Mouse (Mus musculus) brain, embryonic 14.5 days (tissue): ENCODE data around the gene Shbg. TPM values are rescaled to one million over a fixed set of nuclear protein-coding genes. Genes with fewer than 3 reads are reported as not detected.

Experiments
- DNase-seq: peaks from one replicate; pipeline ENCODE4 v3.0.0-alpha.2; 2011; ENCODE audit warnings: low read depth
- CTCF ChIP-seq: fragments of 200-500 bp; IDR thresholded peaks from 2 replicates; pipeline ENCODE4 v1.5.1; 2012; ENCODE audit warnings: inconsistent platforms, mild to moderate bottlenecking, moderate library complexity, borderline replicate concordance; ENCODE audit not compliant: insufficient read depth, insufficient read length; ENCODE audit errors: extremely low read depth
- POLR2A ChIP-seq: fragments of 200-500 bp; IDR thresholded peaks from 2 replicates; pipeline ENCODE4 v1.6.1; 2012; ENCODE audit warnings: mild to moderate bottlenecking, inconsistent platforms, borderline replicate concordance; ENCODE audit not compliant: poor library complexity, insufficient read depth, insufficient read length, severe bottlenecking; ENCODE audit errors: extremely low read depth
- polyA plus RNA-seq: library from polyadenylated mRNA; depleted of rRNA; stranded (reverse); fragments of >200 nt; gene quantifications from 2 replicates; pipeline ENCODE4 v1.2.3, GENCODE M21; 2012

Gene Shbg
- polyA plus RNA-seq, 1 experiment: not detected

DNA sequence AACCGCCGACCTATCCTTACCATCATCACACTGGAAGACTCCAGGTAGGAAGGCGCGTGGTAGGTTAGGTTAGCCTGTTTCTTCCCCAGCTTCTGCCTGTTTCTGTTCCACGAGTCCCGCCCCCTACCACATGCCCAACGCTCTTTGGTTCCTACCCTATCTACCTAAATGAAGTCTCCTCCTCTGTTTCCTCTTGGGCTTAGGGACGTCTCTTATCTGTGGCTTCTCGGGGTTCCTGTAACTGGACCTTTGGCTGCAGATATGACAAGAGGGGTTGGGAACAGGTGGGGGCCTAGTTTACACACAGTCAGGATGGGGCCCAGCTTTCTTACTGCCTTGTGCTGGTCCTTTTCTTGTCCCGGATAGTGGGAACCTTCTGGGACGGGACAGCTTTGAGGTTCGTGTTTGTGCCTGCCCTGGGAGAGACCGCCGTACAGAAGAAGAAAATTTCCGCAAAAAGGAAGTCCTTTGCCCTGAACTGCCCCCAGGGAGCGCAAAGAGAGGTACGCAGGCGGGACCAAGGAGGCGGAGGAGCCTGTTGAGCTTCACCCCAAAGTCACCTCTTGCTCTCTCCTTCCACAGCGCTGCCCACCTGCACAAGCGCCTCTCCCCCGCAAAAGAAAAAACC lies 28.4 kb downstream of the Shbg start:
- no peak for DNase-seq
- no peak for TF ChIP-seq CTCF
- TF ChIP-seq POLR2A: no peak

DNA sequence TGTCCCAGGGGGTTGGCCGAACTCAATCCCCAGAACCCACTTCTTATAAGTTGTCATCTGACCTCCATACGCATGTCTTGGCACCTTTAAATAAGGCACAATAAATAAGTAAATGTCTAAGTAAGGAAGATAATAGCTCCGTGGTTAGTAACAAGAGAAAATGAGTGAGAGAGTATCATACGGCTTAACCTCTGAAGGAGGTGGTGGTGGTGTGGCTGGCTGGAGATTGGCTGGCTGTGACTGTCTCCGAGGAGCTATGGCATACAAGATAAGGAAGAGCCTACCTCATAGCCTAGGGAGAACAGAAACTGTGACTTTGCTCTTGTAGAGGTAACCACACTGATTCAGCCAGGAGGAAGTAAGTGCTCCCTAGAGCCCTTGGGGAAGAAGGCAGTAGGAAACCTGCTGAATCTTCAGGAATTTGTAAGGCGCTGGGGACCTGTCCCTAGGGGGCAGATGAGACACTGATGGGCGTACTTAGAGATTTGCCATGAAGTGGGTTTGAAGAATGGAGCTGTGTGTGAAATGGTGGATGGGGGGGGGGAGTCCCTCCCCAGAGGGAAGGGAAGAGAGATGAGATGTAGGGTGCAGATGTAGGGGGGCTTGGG lies 31.9 kb downstream of the Shbg start:
- TF ChIP-seq POLR2A (no peak), CTCF (no peak)
- no peak for DNase-seq

DNA sequence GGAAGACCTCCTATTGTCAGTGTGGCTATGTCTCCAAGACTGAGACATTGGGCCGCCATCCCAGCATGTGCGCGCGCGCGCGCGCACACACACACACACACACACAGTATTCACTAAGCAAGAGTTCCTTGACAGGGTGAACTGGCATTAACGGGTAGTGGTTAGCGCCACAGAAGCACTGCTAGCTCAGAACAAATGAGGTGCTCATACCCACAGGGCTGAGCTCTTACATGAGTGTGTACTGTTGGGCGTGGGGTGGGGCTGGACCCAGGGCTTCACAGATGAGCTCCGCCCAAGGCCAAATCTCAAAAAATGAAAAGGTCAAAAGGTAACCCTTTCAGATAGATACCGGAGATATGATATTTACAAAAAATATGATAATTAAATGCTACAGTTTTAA lies 32.8 kb downstream of the Shbg start:
- TF ChIP-seq POLR2A: no peak
- TF ChIP-seq CTCF: no peak
- no peak for DNase-seq

DNA sequence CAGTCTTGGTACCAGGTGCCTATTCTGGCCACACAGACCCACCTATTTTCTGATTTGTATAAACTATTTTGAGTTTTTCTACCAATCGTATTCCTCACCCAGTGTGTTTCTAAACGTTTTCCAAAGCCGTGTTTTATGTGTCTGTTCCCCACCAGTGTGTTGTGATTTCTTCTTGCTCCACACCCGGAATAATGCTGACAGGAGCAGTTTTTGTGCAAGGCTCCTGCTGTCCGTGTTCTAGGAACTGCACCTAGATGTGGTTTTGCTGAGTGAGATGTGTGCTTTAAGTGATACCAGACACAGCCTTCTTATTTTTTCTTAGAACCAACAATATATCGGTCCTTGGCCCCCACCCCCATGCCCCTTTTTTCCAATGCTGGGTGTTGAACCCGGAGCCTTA lies 33.7 kb downstream of the Shbg start:
- no peak for DNase-seq
- TF ChIP-seq POLR2A (no peak), CTCF (no peak)

DNA sequence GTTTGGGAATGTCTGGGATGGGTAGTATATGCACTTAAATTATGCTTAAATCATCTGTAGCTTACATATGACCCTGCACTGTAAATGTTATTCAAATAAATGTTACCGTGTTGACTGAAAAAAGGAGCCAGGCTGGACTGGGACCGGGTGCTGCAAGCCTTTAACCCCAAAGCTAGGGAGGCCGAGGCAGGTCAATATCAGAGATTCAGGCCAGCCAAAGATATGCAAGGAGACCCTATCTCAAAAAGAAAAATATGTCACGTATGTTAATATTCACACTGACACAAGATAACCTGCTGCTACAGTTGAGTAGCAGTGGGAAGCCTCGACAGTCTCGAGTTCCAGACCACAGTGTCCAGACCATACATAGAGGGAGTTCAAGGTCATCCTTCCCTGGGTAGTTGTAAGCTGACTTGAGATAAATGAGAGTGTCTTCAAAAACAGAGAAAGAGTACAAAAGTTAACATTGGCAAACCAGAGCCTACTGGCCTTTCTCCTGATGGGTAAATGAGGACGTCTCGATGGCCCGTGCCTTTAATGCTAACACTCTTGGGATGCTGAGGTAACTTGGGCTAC lies 35.4 kb downstream of the Shbg start:
- no peak for TF ChIP-seq POLR2A
- TF ChIP-seq CTCF: no peak
- DNase-seq: no peak

DNA sequence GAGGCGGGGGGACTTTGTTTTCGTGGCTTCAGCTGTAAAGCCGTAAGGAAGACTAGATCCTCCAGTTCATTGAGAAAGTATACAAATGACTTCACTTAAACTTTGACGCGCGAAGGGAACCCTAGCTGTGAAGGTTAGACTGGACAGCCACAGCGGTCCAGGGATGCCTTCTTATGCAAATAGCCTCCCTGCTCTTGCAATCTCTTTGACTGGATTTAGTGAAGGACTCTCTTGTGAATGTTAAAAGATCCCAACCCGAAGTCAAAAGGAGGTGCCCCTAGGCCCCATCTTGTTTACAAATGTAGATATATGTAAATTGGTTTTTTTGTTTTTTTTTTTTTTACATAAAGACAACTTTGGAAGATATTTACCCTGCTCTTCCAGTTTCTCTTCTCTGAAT lies 35.9 kb downstream of the Shbg start:
- TF ChIP-seq CTCF (no peak), POLR2A (no peak)
- DNase-seq: peak; percentile 42

DNA sequence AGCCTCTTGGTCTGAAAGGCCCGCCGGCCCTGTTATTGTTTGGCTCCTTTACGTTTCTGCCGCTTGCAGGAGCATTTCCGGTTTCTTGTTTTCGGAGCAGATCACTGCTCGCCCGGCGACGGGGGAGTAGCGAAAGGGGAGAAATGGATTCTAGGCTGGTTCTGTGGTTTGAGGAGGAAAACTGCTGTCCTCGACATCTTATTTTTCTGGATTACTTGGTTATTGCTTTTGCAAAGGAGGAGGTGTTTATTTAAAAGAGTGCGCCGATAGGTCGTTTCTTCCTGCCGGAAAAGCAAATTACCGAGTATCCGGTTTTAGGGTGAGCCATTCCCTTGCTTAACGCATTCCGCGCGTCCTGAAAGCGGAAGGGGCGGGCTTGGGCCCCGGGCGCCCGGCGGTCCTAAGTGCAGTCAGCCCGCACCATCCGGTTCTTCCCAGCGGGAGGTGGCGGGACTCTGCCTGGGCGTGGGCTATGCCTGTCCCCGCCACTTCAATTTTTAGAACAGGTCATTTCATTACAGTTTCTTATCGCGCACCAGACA lies 36.5 kb downstream of the Shbg start:
- peak; percentile 99 for DNase-seq
- TF ChIP-seq POLR2A (peak; percentile 57; the same call in 1 of the 2 replicates), CTCF (no peak)

DNA sequence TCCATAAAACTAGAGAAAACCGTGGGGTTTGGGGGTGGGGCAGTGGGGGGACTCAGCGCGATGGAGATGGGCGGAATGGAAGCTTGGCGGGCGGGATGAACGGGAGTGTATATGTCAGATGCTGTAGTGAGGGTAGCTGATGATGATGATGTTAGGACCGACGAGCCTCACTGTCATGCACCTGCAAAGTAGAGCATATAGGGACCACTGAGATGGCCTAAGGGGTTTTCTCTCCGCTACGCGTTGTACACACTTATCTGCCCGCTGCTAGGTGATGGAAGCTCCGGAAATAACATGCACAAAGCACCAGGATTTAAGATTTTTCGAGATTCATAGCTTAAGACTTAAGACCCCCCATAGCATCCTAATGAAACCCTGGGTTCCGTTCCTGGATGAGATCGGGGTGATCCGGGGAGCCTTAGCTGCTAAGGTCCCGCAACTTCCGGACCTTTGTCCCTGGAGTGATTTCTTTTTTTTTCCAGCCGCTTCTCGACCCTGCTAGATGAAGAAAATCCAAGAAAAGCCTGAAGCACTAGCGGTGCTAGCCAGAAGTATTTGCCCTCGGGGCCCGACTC lies 37.0 kb downstream of the Shbg start:
- DNase-seq: no peak
- no peak for TF ChIP-seq CTCF

DNA sequence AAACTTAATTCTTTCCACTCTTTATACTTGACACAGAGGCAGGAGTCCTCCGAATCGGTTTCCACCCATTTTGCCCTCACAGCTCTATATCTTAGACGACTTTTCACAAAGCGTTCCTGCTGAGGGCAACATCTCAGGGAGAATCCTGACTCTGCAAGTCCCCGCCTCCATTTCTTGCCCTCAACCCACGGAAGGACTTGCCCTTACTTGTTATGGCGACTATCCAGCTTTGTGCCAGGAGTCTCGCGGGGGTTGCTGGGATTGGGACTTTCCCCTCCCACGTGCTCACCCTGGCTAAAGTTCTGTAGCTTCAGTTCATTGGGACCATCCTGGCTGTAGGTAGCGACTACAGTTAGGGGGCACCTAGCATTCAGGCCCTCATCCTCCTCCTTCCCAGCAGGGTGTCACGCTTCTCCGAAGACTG lies 37.6 kb downstream of the Shbg start, which contains the start of the genes Wrap53 and Trp53:
Wrap53 (minus strand) TSS at position 165 of the 424 bp plus-strand sequence.
Trp53 (plus strand) TSS at position 269 of the 424 bp plus-strand sequence.
- peak; percentile 98 for DNase-seq
- TF ChIP-seq CTCF (no peak), POLR2A (0 out of 2 replicates have a peak, but pooled peaks have one; percentile 11)

DNA sequence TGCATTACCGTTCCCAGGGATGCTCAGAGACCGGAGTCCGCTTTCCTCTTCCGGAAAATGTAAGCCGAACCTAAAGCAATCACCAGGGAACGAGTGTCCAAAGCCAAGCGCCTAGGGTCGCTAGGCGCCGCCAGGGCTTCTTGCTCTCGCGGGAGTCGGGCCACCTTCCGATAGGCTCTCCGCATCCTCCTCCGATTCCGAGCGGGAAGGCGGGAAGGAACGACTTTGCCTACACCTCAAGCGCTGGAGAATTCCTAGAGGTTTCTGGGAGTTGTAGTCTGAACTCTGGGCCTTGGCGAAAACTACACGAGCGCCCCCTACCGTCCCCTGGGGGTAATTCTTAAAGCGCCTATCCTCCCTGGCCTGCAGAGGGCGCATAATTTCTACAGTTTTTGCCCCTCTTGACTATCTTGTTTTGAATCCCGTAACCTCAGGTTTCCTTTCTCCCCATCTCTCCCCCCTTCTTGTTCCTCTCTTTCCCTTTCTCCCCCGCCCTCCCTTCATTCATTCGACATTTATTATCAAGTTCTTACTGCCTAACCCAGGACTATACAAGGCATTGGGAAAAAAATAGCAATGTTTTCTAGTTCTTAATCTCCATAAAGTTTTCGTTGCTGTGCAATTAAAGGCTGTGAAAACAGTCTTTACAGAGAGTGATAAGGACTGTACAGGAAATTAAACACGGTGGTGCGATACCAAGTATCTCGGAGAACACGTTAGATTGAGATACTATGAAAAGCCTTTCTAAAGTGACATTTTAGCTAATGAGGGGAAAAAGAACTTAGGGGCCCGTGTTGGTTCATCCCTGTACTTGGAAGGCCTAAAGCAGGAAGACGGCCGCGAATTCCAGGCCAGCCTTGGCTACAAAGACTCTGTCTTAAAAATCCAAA lies 38.3 kb downstream of the Shbg start:
- TF ChIP-seq CTCF (peak; percentile 100), POLR2A (peak; percentile 45; the same call in 1 of the 2 replicates)
- peak; percentile 99 for DNase-seq
